Mouse (Mus musculus) cerebellum, postnatal 14 days (tissue): Measurements from ENCODE around the gene Fstl3.

Experiments used
- DNase-seq, 2 experiments: peaks; one replicate each; pipeline ENCODE4 v3.0.0; 2021; ENCODE audit warnings: mixed read lengths in 2 of 2

The Fstl3 gene

GRCm38 (mm10) chr10:79762875-79763274, 14.2 kb upstream of the Fstl3 start:
- no peak for DNase-seq

DNA sequence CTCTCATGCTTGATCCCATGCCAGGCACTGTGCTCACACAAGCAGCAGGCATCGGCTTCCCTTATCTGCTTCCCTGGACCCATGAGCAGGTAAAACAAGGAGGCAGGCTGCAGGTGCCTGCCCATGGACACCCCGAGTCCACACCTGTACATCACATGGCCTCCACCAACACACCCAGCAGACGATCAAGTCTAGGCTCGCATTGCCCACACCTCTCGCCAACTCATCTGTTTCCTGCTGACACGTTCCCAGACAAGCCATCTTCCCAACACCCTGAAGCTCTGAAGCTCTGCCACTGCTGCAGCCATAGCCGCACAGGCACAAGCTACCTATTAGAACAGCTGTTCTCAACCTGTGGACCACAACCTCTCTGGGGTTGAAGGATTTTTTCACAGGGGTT, 12.8 kb upstream of the Fstl3 start:
- DNase-seq = no peak

DNA sequence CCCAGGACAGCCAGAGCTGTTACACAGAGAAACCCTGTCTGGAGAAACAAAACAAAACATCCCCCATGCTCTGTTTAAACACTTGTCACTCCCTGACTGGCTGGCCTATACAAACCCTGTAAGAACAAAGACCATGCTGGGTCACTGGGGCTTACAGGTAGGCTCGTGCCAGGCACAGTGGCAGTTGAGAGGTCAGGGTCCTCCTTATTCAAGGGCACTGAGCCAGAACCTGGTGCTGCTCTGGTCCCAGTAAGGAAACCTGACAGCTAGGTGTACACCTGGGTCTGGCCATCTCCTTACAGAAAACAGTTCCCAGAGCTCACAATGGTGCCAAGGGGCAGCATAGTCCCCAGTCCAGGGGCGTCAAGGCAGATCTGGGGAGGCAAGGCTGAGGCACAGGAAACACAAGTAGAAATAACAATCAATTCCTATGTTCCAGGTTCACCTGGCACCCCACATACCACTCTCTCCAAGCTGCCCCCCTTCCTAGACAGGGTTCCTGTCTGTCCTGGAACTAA, 11.8 kb upstream of the Fstl3 start:
- DNase-seq = no peak

- DNase-seq = no peak
Observed at GRCm38 (mm10) chr10:79766001-79766507, 11.0 kb upstream of the Fstl3 start.

DNA sequence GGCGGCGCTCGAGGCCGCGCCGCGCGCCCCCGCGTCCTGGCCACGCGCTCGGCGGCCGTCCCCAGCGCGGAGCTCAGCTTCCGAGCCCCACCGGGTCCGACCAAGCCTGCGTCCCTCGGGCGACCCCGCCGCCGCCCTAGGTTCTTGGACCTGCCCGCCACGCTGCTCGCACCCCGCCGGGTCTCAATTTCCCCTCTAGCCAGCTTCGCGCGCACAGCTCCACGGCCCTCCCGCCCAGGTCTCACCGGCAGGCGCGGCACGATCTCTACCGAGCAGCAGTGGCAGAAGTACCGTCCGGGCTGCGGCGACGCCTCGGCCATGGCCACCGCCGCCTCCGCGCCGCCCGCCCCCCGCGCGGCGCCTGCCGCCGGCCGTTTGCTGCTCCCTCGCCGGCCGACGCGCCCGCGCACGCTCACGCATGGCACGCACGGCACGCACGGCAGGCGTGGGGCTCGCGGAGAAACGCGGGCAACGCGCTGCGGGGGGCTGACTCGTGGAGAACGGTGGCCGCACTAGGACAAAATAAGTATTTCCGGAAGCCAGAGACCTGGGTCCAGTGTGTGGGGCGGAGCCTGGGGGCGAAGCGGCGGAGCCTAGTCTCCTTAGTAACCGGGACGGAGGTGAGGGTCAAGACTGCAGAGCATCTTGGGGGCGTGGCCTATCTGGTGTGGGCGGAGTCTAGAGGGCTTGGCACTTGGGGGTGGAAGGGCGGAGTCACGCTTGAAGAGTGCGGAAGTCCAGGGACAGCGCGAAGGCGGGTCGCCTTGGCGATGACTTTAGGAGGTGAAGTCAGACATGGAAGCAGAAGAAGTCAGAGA, 10.4 kb upstream of the Fstl3 start, which contains the start of gene Rnf126:
TSS of gene Rnf126 (minus strand) at position 445 of the 818 bp plus-strand sequence.
- DNase-seq = peak; percentile 100

DNA sequence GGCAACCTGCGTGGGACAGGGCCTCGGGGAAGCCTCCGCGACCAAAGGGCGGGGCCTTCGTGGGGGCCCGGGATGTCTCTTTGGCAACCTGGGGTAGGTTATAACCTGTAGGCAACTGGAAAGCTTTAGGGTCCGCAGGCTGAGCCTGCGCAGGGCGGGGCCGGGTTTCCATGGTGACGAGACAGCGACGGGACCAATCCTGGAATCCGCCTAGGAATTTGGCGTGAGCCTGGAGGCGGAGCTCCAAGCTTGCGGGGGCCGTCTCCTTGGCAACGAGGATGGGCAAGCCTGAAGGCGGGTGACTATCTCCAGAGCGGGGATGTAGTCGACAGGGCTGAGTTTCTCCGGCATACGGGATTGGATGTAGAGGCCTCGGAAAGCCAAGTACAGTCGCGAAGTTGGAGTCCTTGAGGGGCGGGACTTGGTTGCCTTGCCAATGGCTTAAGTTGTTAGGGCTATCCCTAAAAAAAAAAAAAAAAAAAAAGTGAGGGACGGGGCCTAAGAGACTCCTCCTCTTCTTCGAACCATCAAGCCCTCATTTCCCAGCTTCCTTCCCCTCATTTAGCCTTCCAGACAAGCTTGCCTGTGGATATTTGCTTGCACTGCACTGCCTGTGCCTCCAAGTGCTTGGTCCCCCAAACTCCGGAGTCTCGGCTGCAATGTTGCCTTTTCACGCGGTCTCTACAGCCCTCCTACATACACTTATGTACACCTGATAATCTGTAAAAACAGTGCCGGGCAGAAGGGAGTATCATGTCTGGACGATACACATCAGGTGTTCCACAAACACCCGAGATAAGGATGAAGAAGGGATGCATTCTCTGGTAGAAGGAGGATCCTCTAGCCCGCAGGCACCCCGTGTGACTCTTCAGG, 9.5 kb upstream of the Fstl3 start:
- DNase-seq = peak; percentile 97 to 98

DNA sequence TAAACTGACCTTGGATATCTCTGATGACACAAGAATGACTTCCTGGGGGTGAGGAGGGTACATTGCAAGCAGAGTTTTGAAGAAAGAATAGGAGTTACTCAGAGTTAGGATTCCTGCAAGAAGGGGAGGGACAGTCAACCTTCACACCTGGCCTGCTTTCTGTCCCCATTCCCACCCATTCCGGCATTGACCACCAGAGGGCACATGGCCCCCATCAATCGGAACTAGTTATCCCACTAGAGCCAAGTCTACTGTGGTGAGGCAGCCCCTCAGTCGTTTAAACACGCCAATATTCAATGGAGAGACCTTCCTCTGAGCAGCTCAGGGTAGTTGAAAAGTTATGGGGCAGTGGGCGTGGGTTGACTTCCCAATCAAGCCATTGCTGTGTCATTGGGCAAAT, 8.7 kb upstream of the Fstl3 start:
- DNase-seq = peak; percentile 91 to 92

- DNase-seq = no peak
Observed at GRCm38 (mm10) chr10:79769329-79769728, 7.7 kb upstream of the Fstl3 start.

- no peak for DNase-seq
Observed at GRCm38 (mm10) chr10:79772320-79772719, 4.8 kb upstream of the Fstl3 start.

DNA sequence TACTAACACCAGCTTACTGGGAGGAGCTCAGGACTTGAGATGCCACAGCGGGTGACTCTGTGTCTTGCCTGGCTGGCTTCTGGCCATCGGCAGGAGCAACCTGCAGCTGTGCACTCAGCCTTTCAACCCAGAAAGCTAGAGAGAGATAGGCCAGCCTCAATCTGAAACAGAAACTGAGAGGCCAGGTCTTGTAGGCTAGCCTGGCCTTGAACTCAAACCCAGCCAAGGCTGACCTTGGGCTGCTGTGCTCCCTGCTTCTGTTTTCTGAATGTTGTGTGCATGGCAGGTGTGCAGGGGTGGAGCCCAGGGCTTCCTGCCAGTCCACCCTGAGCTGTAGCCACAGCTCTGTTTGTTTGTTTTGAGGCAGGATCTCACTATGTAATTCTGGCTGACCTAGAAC, 3.9 kb upstream of the Fstl3 start:
- DNase-seq = no peak

- DNase-seq = no peak
Observed at GRCm38 (mm10) chr10:79774486-79775279, 2.4 kb upstream of the Fstl3 start.

GRCm38 (mm10) chr10:79778006-79778405, 934 bp downstream of the Fstl3 start:
- DNase-seq = peak; percentile 67 to 80

GRCm38 (mm10) chr10:79779193-79779592, 2.1 kb downstream of the Fstl3 start:
- DNase-seq = no peak

DNA sequence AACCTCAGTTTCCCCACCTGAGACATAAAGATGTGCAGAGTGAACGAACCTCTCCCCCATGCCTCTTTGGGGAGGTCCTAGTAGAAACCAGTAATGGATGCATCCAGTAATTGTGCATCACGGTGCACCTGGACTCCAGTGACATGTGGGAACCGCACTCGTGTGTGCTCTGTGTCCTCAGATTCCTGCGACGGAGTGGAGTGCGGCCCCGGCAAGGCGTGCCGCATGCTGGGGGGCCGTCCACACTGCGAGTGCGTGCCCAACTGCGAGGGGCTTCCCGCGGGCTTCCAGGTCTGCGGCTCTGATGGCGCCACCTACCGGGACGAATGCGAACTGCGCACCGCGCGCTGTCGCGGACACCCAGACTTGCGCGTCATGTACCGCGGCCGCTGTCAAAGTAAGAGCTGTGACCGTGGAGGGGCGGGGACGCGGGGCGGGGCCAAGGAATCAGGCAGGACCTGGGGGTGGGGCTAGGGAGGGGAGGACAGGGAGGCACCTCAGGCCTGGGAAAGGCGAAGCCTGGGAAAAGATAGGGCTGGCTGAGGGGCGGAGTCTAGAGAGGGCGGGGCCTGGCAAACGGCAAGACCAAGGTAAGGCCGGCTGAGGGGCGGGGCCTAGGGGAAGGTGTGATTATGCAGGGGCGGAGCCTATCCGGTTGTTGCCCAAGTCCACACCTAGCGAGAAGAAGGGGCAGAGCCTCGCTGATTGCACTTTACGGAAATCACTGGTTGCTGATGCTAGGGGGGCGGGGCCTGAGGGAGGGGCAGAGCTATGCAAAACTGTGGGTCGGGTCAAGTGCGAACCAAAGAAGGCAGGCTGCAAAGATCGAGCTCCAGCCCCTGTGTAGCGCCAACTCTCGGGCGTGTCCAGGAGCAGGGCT, 3.0 kb downstream of the Fstl3 start:
- DNase-seq = peak; percentile 98

GRCm38 (mm10) chr10:79780664-79781015, 3.6 kb downstream of the Fstl3 start:
- peak in 1 of 2 experiments; percentile 76 for DNase-seq

DNA sequence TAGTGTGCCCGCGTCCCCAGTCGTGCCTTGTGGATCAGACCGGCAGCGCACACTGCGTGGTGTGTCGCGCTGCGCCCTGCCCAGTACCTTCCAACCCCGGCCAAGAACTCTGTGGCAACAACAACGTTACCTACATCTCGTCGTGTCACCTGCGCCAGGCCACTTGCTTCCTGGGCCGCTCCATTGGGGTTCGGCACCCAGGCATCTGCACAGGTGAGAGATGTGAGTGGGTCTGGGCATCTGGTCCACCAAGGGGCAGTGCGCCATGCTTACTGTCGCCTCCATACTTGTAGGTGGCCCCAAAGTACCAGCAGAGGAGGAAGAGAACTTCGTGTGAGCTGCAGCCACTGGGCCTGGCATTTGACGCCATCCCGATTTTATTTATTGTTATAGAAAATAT, 4.1 kb downstream of the Fstl3 start:
- DNase-seq = no peak

GRCm38 (mm10) chr10:79781956-79782355, 4.9 kb downstream of the Fstl3 start:
- no peak for DNase-seq

DNA sequence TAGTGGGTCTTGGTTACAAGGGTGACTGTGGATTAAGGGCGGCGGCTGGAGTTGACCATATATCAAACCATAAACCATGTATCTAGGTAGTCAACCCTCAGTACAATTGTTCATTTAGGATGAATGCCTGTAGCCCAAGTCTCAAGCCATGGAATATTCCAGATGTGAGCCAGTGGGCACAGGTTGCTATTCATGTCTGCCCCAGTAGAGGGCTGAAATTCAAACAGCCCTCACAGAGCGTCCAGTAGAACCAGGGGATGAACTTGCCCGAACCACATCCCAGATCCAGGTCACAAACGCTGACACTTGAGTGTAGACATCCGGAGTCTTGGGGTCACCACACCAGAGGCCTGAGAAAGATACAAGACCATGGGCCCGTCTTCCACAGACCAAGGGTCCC, 6.0 kb downstream of the Fstl3 start:
- no peak for DNase-seq

GRCm38 (mm10) chr10:79783920-79784800, 7.1 kb downstream of the Fstl3 start:
- DNase-seq = peak; percentile 60 to 79

DNA sequence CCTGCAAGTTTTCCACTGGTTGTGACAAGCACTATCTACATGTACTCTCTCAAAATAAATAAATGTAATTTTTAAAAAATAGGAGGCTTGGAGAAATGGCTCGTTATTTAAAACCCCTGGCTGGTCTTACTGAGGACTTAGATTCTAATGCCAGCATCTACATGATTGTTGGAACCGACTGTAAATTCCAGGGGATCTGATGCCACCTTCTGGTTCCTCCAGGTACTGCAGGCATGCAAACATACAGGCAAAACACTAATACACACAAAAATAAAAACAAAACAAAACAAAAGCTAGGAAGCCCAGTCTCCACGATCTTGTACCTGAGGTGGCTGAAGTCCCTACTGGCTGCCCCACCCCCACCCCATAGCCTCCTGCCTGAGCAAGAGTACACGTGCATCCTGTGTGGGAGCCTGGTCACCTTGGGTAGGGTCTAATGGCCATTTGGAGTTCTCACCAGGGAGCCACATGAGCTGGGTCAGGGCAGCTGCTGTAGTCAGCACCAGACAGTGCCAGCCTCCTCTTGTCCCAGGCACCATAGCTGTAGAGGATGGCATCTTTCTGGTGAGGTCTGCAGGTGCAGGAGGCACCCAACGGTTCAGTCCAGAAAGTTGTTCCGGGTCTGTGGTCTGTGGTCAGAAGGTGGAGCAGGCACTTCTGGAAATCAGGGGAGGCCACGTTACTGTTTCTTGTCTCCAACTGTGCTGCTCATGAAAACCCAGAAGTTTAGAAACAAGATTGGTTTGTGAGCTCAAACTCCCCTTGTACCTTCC, 11.5 kb downstream of the Fstl3 start:
- DNase-seq = peak; percentile 92 to 94
